Mouse (Mus musculus) spleen, postnatal 36 days (tissue): Measurements from ENCODE around the gene Pxmp4.
A peak's percentile ranks its signal among the peaks of the same experiment; 100 is the strongest.

Experiments used
- DNase-seq, 2 experiments: peaks; one replicate each; pipeline ENCODE4 v3.0.0; 2022; ENCODE audit warnings: low spot score in 2 of 2, mixed read lengths in 1 of 2

Pxmp4 gene

DNA sequence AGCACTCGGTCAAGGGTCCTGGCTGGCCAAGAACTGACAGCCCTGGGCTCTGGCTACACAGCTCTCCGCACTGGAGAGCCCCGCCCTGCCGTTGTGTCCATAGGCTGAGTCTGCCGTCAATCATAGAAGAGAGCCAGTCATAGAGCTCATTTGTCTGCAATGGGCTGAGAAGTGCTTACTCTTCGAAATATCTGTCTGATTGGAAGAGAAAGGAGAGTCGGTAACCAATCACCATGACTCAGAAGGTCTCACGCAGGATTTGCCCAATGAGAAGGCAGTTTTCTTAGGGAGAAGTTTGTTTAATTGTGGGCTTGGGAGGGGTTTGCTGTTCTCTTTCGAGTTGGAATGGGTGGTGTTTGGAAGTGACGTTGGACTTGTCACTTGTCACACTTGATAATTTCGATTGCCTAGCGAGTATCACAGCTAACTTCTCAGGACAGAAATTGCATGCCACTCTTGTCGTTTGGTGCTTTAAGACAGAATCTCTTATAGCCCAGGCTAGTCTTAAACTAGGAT lies at the start of gene Pxmp4:
Gene Pxmp4 (minus strand): TSS at position 71 of the 516 bp plus-strand sequence.
- DNase-seq, result peak; percentile 98

DNA sequence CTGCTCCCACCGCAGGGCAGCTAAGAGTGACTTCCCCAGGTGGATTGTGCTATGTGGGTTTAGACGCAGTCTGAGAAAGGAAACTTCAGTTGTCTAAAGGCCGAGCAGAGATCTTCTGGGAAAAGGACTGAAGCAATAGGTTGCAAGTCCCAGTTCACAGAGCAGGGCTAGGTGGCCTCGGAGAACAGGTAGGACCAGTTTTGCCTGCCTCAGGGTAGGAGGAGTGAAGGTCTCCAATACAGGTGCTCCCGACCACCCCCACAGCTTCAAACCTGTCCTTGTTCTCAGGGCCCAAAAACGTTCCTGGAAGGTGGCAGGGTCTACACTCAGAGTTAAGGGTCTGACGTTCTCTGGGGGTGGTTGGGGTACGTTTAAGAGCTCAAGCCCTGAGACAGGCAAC lies 47.9 kb upstream of the Pxmp4 start, which contains the start of gene Chmp4b:
Gene Chmp4b (plus strand): TSS at position 343 of the 400 bp plus-strand sequence.
- no peak for DNase-seq

DNA sequence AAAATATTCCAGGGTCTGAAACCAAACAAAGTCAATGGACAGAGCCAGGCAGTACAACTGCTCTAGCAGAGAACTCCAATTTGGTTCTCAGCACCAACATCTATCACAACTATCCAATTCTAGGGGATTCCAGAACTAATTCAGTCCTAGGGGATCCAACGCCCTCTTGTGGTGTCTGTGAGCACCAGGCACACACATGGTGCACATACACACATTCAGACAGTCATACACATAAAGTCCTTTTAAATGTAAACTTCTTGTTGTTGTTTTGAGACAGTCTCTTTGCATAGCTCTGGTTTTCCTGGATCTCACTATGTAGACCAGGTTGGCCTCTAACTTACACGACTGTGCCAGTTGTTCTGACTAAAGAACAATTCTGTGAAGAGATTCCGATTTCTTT lies 46.9 kb upstream of the Pxmp4 start:
- DNase-seq, result no peak

DNA sequence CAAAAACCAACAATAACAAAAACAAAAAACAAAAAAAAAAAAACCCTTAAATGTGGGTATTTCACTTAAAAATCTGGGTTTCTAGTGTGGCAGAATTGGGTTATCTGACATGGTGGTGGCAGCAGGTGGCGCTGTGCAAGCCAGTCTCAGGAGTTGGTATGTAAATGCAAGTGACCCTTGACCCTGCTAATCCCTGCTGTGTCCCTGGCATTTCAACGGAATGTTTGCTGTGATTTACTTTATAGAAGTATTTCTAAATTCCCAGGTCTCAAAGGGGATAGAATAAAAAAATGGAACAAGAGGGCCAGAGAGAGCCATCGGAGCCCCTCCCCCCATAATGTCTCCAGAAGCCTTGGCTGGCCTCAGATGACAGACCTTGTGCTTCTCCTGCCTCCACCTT lies 44.6 kb upstream of the Pxmp4 start:
- no peak for DNase-seq

DNA sequence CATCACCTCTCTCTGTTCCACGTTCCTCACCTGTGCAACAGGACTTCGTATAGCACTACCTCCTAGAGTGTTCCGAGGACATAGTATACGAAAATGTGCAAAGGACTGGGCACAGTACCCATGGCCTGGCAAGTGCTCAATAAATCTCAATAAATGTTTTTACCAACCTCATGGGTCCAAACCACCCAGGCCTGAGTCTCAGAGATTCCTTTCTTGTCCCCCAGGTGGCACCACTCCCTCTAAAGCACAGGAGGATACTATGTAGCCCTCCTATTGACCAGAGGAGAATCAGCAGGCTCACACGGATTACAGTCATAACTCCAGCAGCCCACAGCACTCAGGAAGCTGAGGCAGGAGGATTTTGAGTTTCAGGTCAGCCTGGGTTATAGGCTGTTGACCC lies 43.1 kb upstream of the Pxmp4 start:
- DNase-seq, result no peak

DNA sequence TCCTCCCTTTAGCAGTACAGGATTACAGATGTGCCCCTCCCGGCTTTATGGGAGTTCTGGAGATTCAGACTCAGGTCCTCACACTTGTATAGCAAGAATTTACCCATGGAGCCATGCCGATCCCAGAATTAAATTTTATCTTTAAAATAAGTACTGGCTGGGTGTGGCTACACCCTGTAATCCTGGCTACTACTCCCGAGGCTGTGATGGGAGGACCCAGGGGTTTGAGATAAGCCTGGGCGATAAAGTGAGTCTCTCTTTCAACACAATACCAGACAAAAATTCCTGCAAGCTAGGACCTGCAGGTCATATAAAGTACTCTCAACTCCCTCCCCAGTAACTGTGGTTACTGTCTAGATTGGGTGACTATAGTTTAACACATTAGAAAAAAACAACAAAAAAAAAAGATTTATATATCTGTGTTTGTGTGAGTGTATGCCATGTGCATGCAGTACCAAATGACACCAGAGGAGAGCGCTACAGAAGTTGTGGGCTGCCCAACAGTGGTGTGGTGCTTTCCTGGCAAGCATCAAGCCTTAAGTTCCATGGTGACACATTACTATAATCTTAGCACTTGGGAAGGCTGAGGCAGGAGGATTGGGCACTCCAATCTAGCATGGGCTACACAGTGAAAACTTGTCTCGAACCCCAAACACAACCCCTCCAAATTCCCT lies 39.3 kb upstream of the Pxmp4 start:
- no peak for DNase-seq

DNA sequence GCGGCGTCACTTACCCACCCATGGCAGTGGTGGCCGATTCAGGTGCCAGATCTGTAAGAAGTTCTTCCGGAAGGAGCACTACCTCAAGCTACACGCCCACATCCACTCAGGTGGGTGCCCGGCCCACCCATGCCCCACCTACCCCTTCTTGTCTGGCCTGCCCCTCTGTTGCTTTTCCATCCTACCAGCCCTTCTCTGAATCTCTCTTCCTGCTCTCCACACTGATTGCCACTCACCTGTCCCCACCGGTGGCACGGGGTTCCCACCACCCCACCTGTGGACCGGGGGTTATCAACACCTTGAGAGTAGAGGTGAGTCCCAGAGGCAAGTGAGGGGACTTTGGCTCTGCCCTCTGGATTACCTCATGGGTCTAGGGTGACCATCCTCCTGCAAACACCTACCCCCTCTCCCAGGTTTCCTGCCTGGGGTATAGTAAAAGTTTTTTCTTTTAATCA lies 38.5 kb upstream of the Pxmp4 start:
- no peak for DNase-seq

DNA sequence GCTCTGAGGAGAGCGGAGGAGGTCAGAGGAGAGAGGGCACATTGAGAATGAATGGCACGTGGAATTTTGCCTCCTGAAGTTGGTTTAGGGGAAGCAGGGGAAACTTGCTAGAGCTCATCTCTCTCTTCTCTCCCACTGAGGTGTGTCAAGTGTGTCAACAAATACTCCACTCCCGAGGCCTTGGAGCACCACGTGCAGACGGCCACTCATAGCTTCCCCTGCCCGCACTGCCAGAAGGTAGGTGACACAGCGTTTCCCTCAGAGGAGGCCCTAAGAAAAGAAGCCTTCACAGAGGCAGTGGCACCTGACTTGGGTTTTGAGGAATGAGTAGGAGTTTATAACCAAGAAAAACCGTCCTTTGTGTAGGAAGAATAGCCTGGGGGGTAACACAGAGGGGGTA lies 37.7 kb upstream of the Pxmp4 start:
- no peak for DNase-seq

DNA sequence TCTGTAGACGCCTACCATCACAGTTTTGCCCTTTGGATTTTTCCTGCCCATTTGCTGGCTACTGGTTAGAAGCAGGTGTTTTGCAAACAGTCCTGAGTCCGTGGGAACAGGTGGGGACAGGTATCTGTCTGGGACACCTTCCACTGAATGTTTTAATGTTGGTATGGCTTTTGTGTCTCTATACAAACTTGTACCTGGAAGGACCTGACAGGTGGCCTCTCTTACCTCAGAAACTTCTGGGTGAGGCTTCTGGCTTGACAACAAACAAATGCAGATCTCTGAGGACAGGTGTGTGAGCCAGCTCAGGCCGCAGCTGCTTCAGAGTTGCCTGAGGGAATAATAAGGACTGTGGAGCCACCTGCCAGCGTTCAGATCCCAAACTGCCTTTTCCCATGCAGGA lies 35.6 kb upstream of the Pxmp4 start:
- no peak for DNase-seq

DNA sequence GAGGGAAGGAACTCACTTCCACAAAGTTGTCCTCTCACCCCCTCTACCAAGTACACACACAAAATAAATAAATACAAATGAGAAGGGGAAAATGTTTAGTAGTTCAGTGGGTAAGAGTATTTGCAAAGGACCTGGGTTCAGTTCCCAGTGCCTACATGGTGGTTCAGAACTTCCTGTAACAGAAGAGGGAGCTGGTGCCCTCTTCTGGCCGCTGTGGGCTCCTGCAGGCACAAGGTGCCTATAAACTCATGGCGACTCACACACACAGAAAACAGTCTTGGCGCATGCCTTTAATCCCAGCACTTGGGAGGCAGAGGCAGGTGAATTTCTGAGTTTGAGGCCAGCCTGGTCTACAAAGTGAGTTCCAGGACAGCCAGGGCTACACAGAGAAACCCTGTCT lies 35.0 kb upstream of the Pxmp4 start:
- DNase-seq, result no peak

DNA sequence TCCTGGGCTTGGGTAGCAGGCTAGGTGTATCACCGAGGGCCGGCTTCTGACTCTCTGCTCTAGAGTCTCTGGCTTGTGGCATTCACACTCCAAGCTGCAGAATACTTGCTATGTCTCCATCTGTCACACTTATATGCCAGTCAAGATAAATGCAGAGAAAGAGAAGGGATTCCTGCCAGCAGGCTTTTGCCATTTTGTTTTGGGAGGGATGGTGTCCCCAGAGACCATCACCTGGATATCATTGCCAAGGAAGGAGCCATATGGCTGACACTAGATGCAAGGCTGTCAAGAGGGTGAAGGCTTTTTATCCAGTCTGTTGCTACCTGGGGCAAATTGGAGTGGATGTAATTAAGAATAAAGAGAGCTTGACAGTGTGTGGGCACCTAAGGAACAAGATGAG lies 32.3 kb upstream of the Pxmp4 start:
- no peak for DNase-seq

DNA sequence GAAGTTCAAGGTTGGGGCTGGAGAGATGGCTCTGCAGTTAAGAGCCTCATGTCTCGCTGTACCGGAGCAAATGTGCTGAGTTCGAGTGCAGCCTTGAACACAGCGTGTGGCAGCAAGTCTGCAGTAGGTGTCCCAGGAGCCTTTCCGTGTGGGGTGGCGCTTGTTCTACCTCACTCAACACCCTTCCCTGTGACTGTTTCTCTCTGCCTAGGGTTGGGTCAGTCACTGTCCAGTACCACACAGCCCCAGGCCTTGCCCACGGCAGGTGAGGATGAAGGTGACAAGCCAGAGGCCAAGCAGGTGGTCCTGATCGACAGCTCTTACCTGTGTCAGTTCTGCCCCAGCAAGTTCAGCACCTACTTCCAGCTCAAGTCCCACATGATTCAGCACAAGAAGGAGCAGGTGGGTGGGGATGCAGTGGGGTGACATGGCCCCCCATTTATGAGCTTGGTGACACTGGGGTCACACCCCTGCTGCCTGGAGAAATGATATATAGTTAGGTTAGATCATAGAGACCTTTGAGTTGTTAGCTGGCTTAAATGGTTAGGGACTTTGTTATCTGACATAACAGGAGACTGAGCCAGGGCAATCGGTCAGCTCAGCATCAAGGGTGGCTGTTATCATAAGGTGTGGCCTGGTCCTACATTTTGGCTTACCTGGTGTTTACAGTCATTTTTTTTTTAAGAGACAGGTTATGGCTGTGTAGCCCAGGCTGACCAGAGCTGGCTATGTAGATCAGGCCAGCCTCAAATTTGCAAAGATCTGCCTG lies 30.6 kb upstream of the Pxmp4 start:
- DNase-seq, result no peak

DNA sequence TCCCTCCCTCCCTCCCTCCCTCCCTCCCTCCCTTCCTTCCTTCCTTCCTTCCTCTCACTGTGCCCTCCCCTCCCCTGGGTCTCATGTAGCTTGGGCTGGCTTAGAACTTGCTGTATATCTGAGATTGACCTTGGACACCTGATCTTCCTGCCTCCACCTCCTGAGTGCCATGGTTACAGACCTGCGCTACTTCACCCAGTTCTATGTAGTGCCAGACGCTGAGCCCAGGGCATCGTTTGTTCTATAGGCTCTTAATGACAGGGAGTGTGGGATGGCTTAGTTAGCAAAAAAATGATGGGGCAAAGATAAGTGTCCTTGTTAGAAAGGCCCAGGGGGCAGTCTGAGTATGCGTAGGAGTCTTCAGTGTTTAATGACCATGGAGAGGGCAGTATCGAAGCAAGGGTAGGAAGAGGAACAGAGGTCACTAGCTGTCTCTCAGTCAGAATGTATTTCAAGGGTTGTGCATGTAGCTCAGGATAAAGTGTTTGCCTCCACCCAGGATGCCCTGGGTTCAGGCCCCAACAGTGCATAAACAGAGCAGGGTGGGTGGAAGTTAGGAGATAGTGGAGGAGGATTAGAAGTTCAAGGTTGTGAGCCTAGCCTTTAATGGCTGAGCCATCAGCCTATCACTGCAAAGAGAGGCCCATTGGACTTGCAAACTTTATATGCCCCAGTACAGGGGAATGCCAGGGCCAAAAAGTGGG lies 29.7 kb upstream of the Pxmp4 start:
- peak in 1 of 2 experiments; percentile 33 for DNase-seq

DNA sequence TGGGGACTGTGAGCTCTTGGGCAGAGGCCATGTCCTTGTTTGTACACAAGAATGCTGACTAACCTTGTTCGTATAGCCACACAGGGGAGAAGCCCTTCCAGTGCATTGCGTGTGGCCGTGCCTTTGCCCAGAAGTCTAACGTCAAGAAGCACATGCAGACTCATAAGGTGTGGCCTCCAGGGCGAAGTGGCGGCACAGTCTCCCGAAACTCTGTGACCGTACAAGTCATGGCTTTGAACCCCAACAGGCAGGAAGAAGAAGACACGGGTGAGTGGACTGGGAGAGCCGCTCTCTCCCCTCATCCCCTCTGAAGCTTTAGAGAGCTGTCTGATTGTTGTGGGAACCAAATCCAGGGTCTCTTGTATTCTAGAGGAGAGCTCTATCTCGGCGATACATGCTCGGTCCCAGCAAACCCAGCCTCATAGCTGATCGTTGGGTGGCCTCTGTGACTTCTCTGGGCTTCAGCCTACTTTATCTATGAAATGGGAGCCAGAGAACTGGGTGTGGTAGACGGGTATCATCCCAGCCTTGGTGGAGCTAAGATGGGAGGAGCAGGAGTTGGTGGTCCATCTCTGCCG lies 28.8 kb upstream of the Pxmp4 start:
- DNase-seq, result peak; percentile 43 to 62

DNA sequence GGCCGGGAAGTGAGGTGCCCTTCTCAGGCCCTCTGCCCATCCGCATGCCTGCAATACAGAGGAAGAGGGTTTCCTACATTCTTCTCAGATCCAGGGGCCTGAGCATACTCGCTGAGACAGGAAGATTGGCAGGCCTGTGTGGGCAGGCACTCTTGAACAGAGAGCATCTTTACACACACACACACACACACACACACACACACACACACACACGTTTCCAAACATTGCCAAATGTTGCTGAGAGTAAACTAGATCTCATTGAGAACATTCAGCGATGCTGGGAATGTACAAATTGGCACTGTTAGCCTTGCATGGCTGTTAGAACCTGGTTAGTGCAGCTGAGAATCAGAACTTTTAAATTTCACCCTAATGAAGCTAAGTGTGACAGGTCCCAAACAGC lies 27.0 kb upstream of the Pxmp4 start:
- DNase-seq, result no peak

DNA sequence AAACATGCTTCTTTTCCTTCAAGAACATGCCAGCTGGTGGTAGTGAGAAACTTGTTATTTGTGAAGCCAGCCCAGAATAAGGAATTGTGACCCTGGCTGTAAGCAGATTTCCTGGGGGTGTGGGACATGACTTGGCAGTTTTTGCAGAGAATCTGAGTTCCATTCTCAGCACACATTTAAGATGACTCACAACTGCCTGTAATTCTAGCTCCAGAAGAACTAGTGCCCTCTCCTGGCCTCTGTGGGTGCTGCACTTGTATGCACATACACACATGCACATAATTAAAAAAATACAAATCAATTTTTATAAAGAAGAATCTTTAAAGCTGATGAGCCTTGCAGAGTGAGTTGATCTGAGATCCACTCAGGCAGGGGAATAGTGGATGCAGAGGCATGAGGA lies 20.6 kb upstream of the Pxmp4 start:
- no peak for DNase-seq

DNA sequence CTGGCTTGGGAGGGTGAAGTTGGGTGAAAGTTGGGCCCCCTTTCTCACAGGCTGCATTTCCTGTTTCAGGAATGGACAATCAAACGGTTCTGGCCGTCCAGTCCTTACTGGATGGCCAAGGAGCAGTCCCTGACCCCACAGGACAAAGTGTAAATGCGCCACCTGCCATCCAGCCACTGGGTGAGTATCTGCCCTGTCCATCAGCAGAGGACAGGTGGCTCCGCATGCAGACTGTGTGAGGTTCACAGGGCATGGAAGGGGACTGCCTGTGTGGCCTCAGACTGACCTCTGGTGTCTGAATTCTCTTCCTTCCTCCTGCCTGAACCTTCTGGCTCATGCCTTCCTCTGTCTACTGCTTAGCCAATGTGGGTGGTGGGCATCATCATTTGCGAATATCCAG lies 18.2 kb upstream of the Pxmp4 start:
- no peak for DNase-seq

DNA sequence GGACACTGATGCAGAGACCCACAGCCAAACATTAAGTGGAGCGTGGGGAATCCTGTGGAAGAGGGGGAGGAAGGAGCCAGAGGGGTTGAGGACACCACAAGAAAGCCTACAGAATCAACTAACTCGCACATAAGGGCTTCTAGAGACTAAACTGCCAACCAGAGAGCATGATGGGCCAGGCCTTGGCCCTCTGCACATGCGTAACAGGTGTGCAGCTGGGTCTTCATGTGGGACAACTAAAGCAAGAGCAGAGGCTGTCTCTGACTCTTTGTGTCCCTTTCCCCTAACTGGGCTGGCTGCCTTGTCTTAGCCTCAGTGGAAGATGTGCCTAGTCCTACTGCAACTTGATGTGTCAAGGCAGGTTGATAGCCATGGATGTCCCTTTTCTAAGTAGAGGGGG lies 13.6 kb upstream of the Pxmp4 start:
- no peak for DNase-seq

DNA sequence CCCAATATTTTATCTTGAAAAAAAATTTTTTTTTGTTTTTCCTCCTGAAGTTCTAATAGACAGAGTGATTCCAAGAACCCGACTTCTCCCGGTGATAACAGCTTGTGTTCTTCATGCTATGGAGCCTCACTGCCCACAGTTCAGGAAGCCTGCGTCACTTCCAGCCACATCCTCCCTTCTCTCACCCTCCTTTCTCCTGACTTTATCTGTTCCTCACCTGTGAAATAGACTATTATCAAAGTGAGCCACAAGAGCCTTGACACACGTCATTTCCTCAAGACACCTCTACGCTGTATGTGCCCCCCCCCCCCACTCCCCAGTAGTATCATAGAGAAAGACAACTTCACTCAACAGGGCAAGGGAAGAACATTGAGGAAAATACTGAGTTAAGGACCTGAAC lies 12.2 kb upstream of the Pxmp4 start:
- DNase-seq, result no peak

DNA sequence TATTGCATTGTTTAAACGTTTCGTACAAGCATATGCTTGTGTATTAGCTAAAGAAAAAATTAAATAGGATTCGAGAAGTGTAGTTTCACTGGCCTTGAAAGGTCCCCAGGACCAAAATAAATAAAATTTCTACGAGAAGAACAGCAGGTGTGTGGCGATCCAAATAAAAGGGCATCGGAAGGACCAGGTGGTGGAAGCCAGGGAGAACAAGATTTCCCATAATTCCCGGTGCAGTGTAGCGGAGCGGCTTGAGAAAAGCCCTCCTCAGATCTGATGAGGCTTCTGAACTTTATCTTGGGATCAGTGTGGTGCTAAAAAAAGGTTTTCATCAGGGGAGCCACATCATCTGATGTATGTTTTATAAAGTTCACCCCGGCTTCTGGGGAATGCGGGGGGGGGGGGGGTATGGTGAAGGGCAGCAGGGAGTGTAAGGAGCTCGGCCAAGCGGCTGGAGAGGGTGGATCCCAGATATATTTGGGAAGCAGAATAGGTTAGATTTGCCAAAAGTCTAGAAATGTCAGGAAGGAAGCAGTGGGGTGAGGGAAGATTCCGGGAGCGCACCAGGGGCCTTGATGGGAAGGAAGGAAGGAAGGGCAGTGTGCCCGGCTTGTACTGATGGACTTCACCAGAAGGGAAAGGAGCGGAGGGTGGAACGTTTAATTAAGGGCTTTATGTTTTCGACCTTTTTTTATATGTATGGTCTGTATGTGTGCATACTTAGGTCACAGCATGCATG lies 11.5 kb upstream of the Pxmp4 start:
- no peak for DNase-seq
